Mouse (Mus musculus) embryonic facial prominence, embryonic 11.5 days (tissue): ENCODE measurements around the gene Abcb1a. TPM values are rescaled to one million over a fixed set of nuclear protein-coding genes. Genes with fewer than 3 reads are reported as not detected.

Source experiments
- ATAC-seq: fragments of 200-750 bp; cut with Nextera tagmentation; replicated peaks from 2 replicates; pipeline ENCODE4 v1.8.0; 2017; ENCODE audit warnings: low read depth; ENCODE audit not compliant: insufficient number of reproducible peaks, low FRiP score, low TSS enrichment
- DNase-seq: peaks from one replicate; pipeline ENCODE4 v3.0.0-alpha.2; 2015; ENCODE audit warnings: low spot score
- H3K27ac ChIP-seq: fragments of 300-500 bp; sonication (generic); replicated peaks from 2 replicates; pipeline ENCODE4 v1.5.1; 2014; ENCODE audit warnings: mild to moderate bottlenecking, low read depth, low read length, control low read depth
- H3K27me3 ChIP-seq: fragments of 300-500 bp; sonication (generic); 2 replicates; pipeline ENCODE4 v1.6.1; 2014; ENCODE audit warnings: mild to moderate bottlenecking, low read length, moderate library complexity, mixed read lengths; ENCODE audit not compliant: control insufficient read depth, insufficient read depth
- H3K36me3 ChIP-seq: fragments of 300-500 bp; sonication (generic); replicated peaks from 2 replicates; pipeline ENCODE4 v1.6.1; 2014; ENCODE audit warnings: low read depth, mild to moderate bottlenecking, low read length, moderate library complexity, mixed read lengths; ENCODE audit not compliant: control insufficient read depth, insufficient read depth
- H3K4me1 ChIP-seq: fragments of 300-500 bp; sonication (generic); 2 replicates; pipeline ENCODE4 v1.6.1; 2014; ENCODE audit warnings: low read length, mixed read lengths; ENCODE audit not compliant: control insufficient read depth, insufficient read depth
- H3K4me2 ChIP-seq: fragments of 300-500 bp; sonication (generic); 2 replicates; pipeline ENCODE4 v1.6.1; 2014; ENCODE audit warnings: low read depth, mild to moderate bottlenecking, control low read depth, low read length, moderate library complexity
- H3K4me3 ChIP-seq: fragments of 300-500 bp; sonication (generic); 2 replicates; pipeline ENCODE4 v1.5.1; 2014; ENCODE audit warnings: low read depth, low read length, control low read depth
- H3K9ac ChIP-seq: fragments of 300-500 bp; sonication (generic); replicated peaks from 2 replicates; pipeline ENCODE4 v1.6.1; 2014; ENCODE audit warnings: mild to moderate bottlenecking, control low read depth, low read length
- H3K9me3 ChIP-seq: fragments of 300-500 bp; sonication (generic); replicated peaks from 2 replicates; pipeline ENCODE4 v1.6.1; 2016; ENCODE audit warnings: mild to moderate bottlenecking, low read length, inconsistent platforms, mixed read lengths; ENCODE audit not compliant: control insufficient read depth
- WGBS: fragments of 180-500 bp; shearing (Covaris S2); extraction: QIAGEN DNeasy Blood & Tissue Kit; methylation state at CpG from one replicate; pipeline ENCODE4 v1.1.7; 2014; 5-methylcytosine and 5-hydroxymethylcytosine counted together
- polyA plus RNA-seq: library from polyadenylated mRNA; unstranded; fragments of >200 nt; fragmentation: Nextera tagmentation; extraction: Ambion mirVana; gene quantifications from 2 replicates; pipeline ENCODE4 v1.2.1, GENCODE M21; 2014

The Abcb1a gene
- polyA plus RNA-seq: 0.26 and 0.41 TPM in 2 replicates

- Histone ChIP-seq H3K36me3 (no peaks in the 10 kb centered on the region), H3K4me3 (peak within 1 kb of the TSS; percentile 44), H3K27ac (no peak within 1 kb of the TSS), H3K4me1 (no peaks in the 10 kb centered on the region), H3K27me3 (no peaks in the 10 kb centered on the region), H3K9ac (peak within 1 kb of the TSS; percentile 46), H3K4me2 (peak within 1 kb of the TSS; percentile 75), H3K9me3 (no peaks in the 10 kb centered on the region)
- WGBS: 5% methylated on average over 34 of the region's 37 CpGs
- ATAC-seq (peak; percentile 75), DNase-seq (peak; percentile 43)
Measured at GRCm38 (mm10) chr5:8659911-8660737, at the start of gene Abcb1a. TSS of gene Abcb1a (plus strand) at chr5:8660077.

DNA sequence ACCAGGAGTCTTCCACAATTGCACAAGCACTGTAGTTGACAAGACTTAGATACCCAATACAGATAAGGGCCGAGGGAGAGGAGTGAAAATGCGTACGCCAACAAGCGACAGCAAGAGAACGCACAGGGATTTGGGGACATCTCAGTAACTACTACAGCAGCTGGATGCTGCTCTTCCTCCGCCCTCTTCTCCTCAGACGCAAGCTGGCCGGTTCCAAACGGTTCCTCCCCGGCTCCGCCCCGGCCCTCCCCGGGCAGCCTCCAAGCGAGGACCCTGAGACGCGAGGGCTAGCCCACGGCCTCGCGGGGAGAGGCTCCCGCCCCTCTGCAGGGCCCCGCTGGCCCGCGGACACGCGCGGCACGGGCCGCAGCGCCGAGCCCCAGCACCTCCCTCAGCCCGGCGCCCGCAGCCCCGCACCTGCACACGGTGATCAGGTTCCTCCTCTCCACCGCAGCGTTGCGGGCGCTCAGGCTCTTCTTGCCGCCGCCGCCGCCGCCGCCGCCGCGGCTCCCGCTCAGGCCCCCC lies 37.7 kb upstream of the Abcb1a start:
- ATAC-seq (peak; percentile 74), DNase-seq (peak; percentile 58)
- 1% methylated on average over 34 of the region's 49 CpGs for WGBS
- H3K27me3 ChIP-seq: no peaks in the 10 kb centered on the region
- peak overlapping the region; percentile 95 for H3K4me2 ChIP-seq
- H3K4me3 ChIP-seq: peak overlapping the region; percentile 81
- H3K36me3 ChIP-seq: no peaks in the 10 kb centered on the region
- 0 out of 2 replicates have a peak overlapping the region, but pooled peaks have one; percentile 41 for H3K27ac ChIP-seq
- no peaks in the 10 kb centered on the region for H3K4me1 ChIP-seq
- H3K9me3 ChIP-seq: no peaks in the 10 kb centered on the region
- H3K9ac ChIP-seq: peak overlapping the region; percentile 74

DNA sequence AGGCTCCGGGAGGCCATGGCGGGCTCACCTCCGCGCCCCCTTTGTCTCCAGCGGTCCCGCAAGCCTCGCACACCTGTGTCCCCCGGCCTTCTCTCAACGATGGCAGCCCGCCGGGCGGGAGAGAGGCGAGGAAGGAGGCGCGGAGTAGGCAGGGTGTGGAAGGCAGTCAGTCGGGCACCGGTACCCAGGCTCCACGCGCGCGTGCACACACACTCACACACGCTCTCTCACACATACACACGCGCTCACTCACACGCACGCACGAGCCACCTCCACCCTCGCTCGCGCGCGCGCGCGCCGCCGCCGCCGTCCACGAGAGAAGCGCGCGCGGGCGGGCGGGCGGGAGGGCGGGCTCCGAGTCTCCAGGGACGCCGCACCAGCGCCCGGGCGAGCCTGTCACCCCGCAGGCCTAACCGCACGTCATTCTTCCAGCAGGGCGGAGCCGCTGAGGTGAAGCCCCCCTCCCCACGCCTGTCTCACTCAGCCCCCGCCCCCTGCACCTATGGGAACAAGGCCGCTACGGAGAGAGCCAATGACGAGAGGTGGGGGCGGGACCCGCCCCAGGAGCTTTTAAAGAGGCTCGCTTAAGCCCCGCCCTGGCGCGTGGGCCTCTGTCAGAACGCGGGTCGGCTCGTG lies 37.2 kb upstream of the Abcb1a start, which contains the start of gene Rundc3b:
Rundc3b (minus strand) TSS at position 357 of the 636 bp plus-strand sequence.
- 1% methylated on average over 52 of the region's 74 CpGs for WGBS
- ATAC-seq: peak; percentile 99
- peak; percentile 96 for DNase-seq
- no peaks in the 10 kb centered on the region for H3K36me3 ChIP-seq
- H3K9me3 ChIP-seq: no peaks in the 10 kb centered on the region
- H3K27ac ChIP-seq: 0 out of 2 replicates have a peak within 1 kb of the TSS, but pooled peaks have one; percentile 41
- H3K27me3 ChIP-seq: no peaks in the 10 kb centered on the region
- no peaks in the 10 kb centered on the region for H3K4me1 ChIP-seq
- H3K4me3 ChIP-seq: peak within 1 kb of the TSS; percentile 81
- H3K4me2 ChIP-seq: peak within 1 kb of the TSS; percentile 95
- peak within 1 kb of the TSS; percentile 74 for H3K9ac ChIP-seq

DNA sequence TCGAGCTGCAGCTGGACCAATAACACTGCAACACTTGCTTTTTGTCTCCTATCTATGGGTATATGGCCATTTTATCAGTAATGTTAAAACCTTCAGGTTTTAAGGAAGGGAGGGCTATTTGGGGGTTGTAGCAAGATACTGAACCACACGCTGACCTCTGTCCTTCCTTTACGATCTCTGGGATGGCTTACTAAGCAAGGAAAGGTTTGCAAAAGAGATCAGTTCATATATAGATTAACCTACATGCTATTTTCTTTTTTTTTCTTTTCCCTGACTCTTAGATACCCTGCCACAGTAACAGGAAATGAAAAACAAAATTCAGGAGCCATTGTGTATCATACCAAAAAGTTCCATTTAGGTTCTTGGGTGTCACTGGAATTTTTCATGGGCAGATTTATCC lies 27.0 kb upstream of the Abcb1a start:
- Histone ChIP-seq H3K27ac (no peak overlapping the region), H3K4me3 (no peak overlapping the region), H3K9ac (no peak overlapping the region), H3K36me3 (no peaks in the 10 kb centered on the region), H3K4me1 (no peaks in the 10 kb centered on the region), H3K4me2 (no peak overlapping the region), H3K27me3 (no peaks in the 10 kb centered on the region), H3K9me3 (no peaks in the 10 kb centered on the region)
- WGBS: 81% methylated on average over 3 of the region's 3 CpGs
- ATAC-seq: no peak
- no peak for DNase-seq

DNA sequence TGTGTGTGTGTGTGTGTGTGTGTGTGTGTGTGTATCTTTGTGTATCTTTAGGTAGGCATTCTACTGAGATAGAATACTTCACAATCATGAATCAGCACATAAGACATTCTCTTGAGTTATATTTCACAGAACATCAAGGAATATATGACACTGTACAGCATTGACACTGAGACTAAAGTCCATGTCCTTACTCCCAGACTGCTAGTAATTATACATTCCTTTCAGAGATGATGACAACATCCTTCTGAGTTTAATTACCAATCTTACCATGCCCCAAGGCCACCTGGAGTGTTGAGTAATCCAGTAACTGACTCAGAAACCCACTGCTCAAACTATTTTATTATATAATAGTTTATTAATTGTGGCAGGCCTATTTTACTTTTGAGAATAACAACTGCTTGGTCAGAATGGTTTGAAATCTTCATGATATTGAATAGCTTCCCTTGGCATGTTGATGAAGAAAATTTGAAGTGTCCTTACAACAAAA lies 25.3 kb upstream of the Abcb1a start:
- ATAC-seq (no peak), DNase-seq (no peak)

DNA sequence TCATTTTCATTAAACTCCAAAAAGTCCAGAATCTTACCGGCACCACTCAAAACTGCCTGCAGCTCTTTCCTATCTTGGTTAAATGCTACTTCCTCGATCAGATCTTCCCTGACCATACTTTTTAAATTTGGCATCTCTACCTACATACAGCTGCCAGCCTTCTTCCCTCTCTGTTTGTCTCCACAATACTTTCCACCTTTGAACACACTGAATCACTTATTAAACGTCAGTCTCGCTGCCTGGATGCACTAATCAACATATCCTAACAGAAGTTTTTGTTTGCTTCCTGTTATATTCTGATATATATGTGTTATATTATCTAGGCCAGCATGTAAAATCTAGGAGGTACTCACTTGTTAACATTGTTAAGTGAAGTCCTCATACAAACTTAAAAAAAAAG lies 11.6 kb upstream of the Abcb1a start:
- no peak overlapping the region for H3K4me2 ChIP-seq
- H3K4me3 ChIP-seq: no peak overlapping the region
- H3K27me3 ChIP-seq: no peaks in the 10 kb centered on the region
- 80% methylated on average over 4 of the region's 4 CpGs for WGBS
- DNase-seq: no peak
- no peak overlapping the region for H3K27ac ChIP-seq
- H3K4me1 ChIP-seq: no peaks in the 10 kb centered on the region
- no peaks in the 10 kb centered on the region for H3K36me3 ChIP-seq
- H3K9ac ChIP-seq: no peak overlapping the region
- no peaks in the 10 kb centered on the region for H3K9me3 ChIP-seq
- ATAC-seq: no peak

More for the DNA sequence above, 25.3 kb upstream of the Abcb1a start:
- no peak overlapping the region for H3K27ac ChIP-seq
- H3K4me1 ChIP-seq: no peaks in the 10 kb centered on the region
- no peaks in the 10 kb centered on the region for H3K36me3 ChIP-seq
- no peaks in the 10 kb centered on the region for H3K9me3 ChIP-seq
- H3K4me3 ChIP-seq: no peak overlapping the region
- H3K4me2 ChIP-seq: no peak overlapping the region
- no peak overlapping the region for H3K9ac ChIP-seq
- no peaks in the 10 kb centered on the region for H3K27me3 ChIP-seq

GRCm38 (mm10) chr5:8648774-8649173 lies 11.1 kb upstream of the Abcb1a start:
- no peak for DNase-seq
- ATAC-seq: no peak
- H3K9ac ChIP-seq: no peak overlapping the region

GRCm38 (mm10) chr5:8652085-8652484 lies 7.8 kb upstream of the Abcb1a start:
- H3K9ac ChIP-seq: no peak overlapping the region
- 80% methylated on average over 2 of the region's 2 CpGs for WGBS

More at GRCm38 (mm10) chr5:8648774-8649173, 11.1 kb upstream of the Abcb1a start:
- Histone ChIP-seq H3K4me1 (no peaks in the 10 kb centered on the region), H3K4me2 (no peak overlapping the region), H3K27me3 (no peaks in the 10 kb centered on the region), H3K36me3 (no peaks in the 10 kb centered on the region), H3K4me3 (no peak overlapping the region), H3K9me3 (no peaks in the 10 kb centered on the region), H3K27ac (no peak overlapping the region)

More at GRCm38 (mm10) chr5:8652085-8652484, 7.8 kb upstream of the Abcb1a start:
- no peaks in the 10 kb centered on the region for H3K27me3 ChIP-seq
- DNase-seq (no peak), ATAC-seq (no peak)
- no peak overlapping the region for H3K27ac ChIP-seq
- no peak overlapping the region for H3K4me2 ChIP-seq
- H3K36me3 ChIP-seq: no peaks in the 10 kb centered on the region
- H3K9me3 ChIP-seq: no peaks in the 10 kb centered on the region
- no peaks in the 10 kb centered on the region for H3K4me1 ChIP-seq
- H3K4me3 ChIP-seq: no peak overlapping the region
